Mouse (Mus musculus) liver, embryonic 14.5 days (tissue): ENCODE results near the gene Ifna16.

ENCODE experiments used
- CTCF ChIP-seq: IDR thresholded peaks from 2 replicates; pipeline ENCODE4 v1.5.1; 2016; ENCODE audit warnings: antibody characterized with exemption, low read depth, control low read depth
- EP300 ChIP-seq: IDR thresholded peaks from 2 replicates; pipeline ENCODE4 v1.6.1; 2016; ENCODE audit warnings: antibody characterized with exemption, low read depth

DNA sequence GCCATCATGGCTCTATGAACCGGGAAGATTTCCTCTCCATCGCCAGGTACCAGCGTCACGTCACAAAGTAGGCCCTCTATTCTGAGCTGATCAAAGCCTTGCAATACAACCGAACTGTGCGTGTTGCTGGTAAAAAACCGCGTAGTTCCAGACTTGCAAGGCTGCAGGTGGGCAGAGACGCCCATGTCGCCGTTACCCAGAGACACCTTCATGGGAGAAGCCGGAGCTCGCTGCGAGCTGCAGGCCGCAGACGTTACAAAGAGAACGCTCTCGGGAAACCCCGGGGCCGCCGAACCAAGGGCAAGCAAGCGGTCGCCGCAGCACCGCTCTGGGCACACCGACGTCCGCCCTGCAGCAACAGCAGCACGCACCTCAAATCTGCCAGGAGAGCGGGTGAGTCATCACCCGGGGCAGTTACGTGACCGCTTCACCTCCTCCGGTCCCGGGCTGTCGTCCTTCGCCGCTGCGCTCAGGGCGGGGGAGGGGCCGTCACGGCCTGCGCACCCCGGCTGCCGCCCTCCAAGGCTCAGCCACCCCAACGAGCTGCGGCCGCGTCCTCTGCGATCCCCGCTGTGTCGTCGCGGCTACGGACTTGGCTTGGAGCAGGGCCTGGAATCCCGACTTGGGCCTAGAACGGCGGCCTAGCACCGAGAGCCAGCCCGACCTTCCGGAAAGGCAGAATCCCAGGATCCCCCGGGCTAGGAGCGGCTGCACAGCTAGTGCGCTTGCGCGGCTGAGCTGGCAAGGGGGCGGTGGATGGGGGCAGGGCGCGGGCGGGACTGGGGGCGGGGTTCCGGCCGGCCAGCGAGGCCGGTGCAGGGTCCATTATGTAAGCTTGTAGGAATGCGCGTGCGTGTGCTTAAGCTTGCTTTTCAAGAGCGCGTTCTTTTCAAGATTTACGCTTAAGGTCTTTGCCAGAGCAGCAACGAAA lies 45.3 kb upstream of the Ifna16 start, which contains the start of the genes Gm26566 and Klhl9:
- no peak for TF ChIP-seq CTCF
- no peak for TF ChIP-seq EP300
